Mouse (Mus musculus): ENCODE data around the gene Zfp386.
"Not testable (repeated sequence)": the region's sequence is repeated elsewhere in the genome, so short reads cannot be mapped to it uniquely, and the experiment has no call there.

Zfp386 gene

DNA sequence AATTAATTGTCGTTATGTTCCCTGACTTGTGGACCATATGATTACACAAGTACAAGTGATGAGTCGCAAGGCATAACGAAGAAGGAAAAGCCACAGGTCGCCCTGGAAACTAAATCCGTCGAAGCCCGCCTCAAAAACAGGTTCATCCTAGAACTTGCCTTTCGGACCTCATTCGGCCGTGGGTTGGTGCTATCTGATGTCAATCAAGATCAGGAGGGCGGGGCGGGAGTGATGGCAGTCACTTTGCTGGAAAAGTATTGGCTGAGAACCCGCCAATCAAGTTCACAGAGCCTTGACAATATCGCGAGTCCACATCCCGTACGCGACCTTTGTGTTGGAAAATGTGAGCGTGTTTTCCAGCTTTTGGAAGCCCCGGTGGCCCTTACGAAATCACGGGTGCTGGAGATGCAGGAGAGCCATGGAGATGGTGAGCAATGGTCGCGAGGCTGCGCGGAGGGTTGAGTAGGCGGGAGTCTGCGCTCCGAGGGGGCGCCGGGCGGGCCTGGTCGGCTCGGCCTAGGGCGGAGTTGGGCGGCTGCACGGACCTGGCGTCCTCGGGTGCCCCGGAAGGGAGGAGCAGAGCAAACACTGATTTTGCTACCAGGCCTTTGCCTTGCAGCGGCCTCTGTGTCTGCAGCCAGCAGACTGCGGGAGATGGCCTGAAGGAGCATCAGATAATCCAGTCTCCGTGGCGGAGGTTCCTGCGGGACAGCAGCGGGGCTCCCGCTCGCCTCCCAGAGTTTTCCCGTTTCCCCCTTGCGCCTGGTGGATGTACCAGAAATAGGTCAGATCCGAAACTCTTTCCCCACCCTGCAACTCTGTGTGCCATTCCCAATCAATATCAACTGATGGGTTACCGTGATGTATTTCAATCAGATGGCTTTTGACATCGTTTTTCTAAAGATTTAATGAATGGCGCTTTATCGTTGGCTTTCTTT is at the start of gene Zfp386:
TSS of gene Zfp386 (plus strand) at position 285 of the 938 bp plus-strand sequence.
- peak; percentile 97 to 100 for DNase-seq (ENCODE audit: inconsistent age in 2 of 2, low spot score in 1 of 2)

DNA sequence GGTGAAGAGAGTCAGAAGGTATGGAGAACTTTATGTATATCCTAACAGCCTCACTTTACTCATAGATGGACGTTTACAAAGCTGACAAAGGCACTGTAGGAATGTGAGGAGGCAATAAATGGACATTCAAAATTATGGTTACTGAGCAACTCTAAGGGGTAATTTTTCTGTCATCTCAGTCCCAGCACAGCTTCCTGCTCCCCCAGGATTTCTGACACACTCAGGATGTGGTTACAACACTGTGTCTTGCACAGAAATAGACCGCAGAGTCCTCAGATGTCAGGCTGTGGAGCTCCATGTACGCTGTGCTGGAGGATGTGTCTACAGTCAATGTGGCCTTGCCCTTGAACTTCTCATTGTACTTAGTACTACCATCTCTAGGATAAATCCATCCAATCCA is 47.7 kb upstream of the Zfp386 start:
- DNase-seq (ENCODE audit: inconsistent age in 2 of 2, low spot score in 1 of 2): not testable (repeated sequence)

DNA sequence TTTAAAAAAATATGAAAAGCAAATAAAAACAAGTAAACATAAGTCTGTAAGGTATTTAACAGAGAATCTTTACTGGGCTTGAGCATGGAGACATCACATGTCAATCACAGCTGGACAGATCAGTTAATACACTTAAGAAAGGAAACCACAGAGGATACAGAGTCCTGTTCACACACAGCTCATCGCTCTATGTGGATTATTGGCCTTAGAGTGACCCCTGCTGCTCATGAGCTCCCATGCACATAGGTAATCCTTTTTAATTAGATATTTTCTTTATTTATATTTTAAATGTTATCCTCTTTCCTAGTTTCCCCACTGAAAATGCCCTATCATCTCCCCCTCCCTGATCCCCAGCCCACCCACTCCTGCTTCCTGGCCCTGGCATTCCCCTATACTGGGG is 44.6 kb upstream of the Zfp386 start:
- not testable (repeated sequence) for DNase-seq (ENCODE audit: inconsistent age in 2 of 2, low spot score in 1 of 2)

DNA sequence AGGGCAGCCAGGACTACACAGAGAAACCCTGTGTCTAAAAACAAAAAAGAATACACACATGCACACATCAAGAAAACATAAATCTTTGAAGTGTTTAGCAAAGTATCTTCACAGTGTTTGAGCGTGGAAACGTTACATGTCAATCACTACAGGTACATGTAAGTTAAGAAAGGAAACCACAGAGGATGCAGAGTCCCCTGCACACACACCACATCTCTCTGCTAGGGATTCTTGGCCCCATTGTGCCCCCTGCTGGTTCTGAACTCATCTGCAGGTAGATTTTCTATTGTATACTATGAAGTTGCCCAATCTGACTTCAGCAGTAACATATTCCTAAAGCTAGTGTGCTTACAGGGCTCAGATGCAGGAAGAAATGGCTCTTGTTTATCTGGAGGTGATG is 36.7 kb upstream of the Zfp386 start:
- peak in 1 of 2 experiments; percentile 33 for DNase-seq (ENCODE audit: inconsistent age in 2 of 2, low spot score in 1 of 2)

DNA sequence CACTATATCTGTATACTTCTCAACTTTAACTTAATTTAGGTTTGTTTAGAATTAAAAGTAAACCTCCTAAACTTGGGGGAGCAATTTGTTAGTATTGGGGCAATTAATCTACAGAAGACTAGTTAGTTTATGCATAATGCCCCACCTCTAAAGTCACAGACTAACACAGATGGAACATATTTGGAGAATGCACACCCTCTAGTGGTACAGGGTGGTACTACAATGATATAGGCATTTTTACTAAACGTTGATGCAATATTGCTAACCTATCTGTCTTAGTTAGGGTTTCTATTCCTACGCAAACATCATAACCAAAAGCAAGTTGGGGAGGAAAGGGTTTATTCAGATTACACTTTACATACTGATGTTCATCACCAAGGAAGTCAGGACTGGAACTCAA is 19.4 kb upstream of the Zfp386 start:
- DNase-seq (ENCODE audit: inconsistent age in 2 of 2, low spot score in 1 of 2): peak in 1 of 2 experiments; percentile 55

DNA sequence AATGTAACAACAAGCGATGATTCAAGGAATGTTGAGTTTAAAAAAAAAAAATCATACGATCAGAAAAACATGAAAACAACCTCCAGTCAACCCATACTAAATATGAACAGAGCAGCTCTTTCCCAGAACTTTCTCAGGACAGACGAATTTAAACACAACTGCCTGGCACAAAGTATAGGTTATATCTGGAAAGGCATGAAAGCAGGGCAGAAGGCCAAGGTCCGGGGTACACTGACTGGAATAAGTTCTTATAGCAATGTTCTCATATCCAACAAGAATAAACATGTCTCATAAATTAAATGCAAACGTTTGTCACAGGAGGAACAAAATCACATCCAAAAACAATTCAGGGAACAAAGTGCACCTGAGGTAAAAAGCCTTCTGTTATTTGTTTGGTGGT is 12.2 kb upstream of the Zfp386 start:
- no peak for DNase-seq (ENCODE audit: inconsistent age in 2 of 2, low spot score in 1 of 2)

DNA sequence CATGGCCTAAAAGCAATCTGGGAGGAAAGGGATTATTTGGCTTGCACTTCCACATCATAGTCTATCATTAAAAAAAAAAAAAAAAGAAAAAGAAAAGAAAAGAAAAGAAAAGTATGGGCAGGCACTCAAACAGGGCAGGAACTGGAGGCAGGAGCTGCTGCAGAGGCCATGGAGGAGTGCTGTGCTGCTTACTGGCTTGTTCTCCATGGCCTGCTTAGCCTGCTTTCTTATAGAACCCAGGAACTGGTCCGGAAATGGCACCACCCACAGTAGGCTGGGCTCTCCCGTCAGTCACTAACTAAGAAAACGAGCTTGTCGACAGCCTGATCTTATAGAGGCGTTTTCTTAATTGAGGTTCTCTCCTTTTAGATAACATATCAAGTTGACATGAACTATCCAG is 2.7 kb upstream of the Zfp386 start:
- DNase-seq (ENCODE audit: inconsistent age in 2 of 2, low spot score in 1 of 2): peak in 1 of 2 experiments; percentile 11

DNA sequence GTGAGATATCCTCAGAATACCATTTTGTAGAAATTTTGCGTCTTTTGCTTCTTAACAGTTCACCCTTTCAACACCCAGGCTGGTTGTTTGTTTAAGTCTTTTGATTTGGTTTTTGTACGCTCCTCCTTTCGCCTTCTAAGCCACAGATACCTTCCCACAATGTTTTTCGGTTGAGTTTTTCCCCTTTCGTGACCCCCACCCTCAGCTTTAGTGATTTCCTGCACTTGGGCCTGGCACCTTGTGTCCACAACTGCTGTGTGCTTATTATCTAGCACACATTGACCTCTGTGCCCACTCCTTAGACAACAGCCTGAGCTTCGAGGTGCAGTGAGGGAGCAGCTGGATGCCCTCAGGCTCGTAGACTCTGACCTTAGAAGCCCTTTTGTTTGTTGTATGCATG is 1.2 kb downstream of the Zfp386 start:
- DNase-seq (ENCODE audit: inconsistent age in 2 of 2, low spot score in 1 of 2): peak in 1 of 2 experiments; percentile 40

DNA sequence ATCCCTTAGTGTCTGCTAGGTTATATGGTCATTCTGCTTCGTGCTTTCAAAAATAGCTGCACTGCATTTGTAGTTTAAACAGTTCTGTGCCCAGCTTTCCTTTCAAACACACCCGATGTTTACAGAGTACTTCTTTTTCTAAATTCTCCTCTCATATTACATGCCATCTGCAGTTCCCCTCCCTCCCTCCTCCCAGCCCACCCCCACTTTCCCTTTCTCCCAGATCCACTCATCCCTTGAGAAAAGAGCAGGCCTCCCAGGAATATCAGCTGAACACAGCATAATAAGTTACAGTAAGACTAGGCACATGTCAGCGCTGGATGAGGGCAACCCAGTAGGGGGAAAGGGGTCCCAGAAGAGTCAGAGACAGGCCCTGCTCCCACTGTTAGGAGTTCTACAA is 1.7 kb downstream of the Zfp386 start:
- DNase-seq (ENCODE audit: inconsistent age in 2 of 2, low spot score in 1 of 2): peak in 1 of 2 experiments; percentile 36

DNA sequence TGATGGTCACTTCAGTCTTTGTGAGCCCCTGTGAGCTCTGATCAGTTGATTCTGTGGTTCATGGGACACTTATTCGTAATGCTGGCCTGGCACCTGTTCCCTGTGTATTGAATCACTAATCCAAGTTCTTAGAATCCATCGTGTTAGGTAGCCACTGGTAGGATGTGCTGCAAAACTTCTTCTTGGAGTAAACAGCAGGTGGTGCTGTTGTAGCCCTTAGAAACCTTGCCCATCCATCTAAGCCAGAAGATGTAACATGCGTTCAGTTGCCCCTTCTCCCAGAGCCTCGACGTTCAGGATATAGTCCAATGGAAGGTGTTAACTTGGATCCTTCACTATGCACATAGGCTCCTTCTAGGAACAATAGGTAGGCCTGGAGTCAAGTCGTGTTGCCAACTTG is 2.2 kb downstream of the Zfp386 start:
- DNase-seq (ENCODE audit: inconsistent age in 2 of 2, low spot score in 1 of 2): peak in 1 of 2 experiments; percentile 47

DNA sequence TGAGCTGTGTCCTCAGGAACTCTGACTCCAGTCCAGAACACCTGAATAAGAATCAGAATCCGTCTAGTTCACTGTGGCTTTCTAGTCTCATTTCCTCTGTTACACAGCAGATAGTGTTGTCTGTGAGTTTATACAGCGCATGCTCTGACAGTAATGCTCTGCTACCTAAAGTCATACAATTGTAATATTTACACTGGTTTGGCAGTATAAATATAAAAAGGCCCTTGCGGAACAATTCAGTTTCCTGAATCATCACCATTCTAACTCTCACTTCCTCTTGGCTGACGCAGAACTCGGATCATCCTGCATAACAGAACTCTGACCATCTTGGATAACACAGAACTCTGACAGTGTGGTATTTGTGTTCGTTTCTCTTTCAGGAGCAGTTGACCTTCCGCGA is 6.8 kb downstream of the Zfp386 start:
- peak in 1 of 2 experiments; percentile 22 for DNase-seq (ENCODE audit: inconsistent age in 2 of 2, low spot score in 1 of 2)

DNA sequence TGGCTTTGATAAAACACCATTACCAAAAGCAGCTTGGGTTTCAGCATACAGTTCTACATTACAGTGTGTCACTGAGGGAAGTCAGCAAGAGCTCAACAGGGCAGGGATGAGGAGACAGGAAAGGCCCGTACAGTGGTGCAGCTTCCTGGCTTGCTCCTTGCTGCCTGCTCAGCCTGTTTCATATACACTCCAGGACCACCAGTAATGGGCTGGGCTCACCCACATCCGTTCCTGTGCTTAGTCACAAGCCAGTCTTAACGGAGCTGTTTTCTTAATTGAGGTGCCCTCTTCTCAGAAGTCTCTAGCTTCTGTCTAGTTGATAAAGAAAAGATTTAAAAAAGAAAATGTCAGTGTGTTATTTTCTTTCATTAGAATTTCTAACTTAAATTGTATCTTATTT is 8.6 kb downstream of the Zfp386 start:
- no peak for DNase-seq (ENCODE audit: inconsistent age in 2 of 2, low spot score in 1 of 2)

DNA sequence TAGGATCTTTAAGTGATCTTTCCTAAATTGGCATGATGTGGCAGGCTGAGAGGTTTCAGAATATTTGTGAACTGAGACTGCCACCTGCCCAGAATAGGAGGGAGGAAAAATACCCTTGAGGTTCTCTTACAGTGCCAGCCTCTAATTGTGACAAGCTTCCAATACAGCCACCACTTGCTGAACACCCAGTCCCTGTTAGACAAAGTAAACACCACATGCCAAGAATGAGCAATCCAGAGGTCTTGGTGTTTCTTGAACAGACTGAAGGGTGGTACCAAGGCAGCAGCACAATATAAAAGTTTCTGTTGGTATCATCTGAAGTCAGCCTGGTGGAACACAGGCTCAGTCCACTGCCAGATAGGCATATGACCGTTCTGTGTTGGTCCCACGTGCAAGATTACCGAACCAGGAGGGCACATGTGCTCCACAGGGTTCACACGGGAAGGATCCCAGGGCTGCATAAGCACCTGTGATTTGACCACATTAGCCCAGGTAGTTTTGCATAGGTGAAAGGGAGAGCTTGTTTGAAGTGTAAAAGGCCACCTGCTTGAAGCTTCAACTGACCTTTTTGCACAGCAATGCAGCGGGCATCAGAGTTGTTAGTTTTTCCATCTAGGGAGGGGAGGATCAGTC is 14.2 kb downstream of the Zfp386 start:
- no peak for DNase-seq (ENCODE audit: inconsistent age in 2 of 2, low spot score in 1 of 2)

DNA sequence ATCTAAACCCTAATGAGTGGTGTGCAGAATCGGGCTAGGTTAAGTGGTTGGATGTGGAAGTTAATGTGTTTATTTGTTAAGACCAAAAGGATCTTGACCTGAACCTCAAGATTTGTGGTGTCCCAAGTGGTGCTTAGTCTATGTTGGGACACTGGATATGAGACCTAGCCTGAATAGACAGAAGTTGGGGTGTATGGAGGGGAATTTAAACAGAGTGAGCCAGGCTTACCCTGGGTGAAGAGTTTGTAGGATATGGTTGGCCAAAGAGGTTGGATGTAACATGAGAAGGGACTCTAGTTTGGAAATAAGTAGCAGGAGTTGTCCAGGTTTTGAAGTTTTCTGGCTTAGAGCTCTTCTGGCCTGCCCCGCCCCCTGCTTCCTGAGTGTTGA is 14.7 kb downstream of the Zfp386 start:
- no peak for DNase-seq (ENCODE audit: inconsistent age in 2 of 2, low spot score in 1 of 2)

DNA sequence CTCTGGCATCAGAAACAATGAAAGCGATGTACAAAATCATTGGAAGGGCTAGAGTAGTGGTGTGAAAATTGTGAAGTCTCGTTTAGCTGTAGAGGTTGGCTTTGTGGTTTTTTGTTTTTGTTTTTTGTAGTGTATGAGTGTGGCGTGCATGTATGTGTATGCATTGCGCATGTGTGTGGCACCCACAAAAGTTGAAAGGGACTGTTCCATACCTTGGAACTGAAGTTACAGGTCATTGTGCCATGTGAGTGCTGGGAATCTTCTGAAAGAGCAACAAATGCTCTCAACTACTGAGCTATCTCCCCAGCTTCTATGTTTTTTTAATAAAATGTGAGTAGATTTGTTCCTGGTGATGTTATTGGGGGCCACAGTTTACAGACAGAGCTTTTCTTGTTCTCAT is 15.5 kb downstream of the Zfp386 start:
- no peak for DNase-seq (ENCODE audit: inconsistent age in 2 of 2, low spot score in 1 of 2)

DNA sequence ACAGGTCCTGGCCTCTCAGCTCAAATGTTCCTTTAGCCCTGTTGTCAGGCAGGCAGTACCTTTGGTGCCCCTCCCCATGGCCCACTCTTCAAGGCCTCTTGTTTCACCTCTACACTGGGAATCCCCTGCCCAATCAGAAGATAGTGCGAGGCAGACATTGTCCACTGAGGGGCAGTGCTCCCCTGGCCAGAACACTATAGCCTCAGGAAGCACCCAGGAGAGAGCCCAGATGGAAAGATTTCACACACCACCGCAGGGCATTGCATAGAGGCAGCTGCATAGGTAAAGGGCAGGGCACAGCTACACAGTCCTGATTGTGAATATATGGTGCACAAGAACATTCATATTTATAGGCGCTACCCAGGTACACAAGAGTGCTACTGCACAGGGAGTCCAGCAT is 23.5 kb downstream of the Zfp386 start:
- peak; percentile 21 to 65 for DNase-seq (ENCODE audit: inconsistent age in 2 of 2, low spot score in 1 of 2)

DNA sequence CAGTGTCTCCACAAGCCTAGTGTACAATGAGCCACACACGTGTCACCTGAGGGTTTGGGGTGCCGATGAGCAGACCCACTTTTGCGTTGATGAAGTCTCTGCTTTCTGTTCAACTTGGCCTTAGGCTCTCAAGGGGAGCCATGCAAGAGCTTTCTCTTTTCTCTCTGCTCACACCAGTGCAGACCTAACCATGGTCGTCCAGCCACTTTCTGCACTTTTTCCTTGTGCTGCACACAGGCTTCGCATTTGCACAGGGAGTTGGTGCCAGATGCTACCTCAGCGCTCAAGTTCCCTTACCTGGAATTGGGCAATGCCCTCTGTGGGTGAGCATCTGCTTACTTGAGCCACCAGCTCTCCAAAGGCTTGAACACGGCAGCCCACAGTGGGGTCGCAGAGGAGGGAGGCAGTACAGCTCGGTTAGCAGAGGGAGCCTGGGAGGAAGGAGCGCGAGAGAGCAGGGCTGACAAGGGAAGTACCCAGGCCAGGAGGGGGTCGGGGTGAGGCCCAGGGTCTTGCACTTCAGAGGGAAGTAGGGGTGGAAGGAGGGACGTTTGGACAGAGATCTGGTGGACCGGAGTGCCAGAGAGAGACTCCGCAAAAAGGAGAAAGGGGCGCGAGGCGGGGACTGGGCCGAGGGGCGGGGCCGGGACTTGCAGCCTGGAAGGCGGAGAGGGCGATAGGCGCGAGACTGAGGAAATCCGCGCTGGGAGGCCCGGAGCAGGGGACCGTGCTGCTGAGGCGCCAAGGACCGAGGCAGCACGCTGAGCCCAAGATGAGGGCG is 29.7 kb downstream of the Zfp386 start, which contains the start of gene Vipr2:
TSS of gene Vipr2 (plus strand) at position 653 of the 781 bp plus-strand sequence.
- peak; percentile 34 to 71 for DNase-seq (ENCODE audit: inconsistent age in 2 of 2, low spot score in 1 of 2)

DNA sequence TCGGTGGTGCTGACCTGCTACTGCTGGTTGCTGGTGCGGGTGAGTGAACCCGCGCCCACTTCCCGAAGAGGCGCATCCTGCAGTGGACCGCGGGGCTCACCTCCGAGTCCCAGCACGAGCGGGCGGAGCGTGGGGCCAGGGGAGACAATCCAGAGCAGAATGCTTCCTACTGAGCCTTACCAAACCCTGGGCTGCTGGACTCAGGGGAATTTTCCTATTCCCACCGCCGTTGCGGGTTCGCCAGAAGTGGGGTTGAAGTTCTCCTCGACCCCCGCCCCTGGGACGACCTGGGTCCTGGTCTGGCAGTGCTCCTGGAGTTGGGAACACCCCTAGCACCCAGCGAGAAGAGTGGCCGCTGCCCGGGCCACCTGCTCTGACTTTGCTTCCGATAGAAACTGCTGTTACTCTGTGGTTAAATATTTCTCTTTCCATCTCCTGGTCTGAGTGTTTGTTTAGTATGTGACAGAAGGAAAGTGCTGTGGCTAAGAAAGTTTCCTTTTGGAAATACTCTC is 30.4 kb downstream of the Zfp386 start:
- no peak for DNase-seq (ENCODE audit: inconsistent age in 2 of 2, low spot score in 1 of 2)

DNA sequence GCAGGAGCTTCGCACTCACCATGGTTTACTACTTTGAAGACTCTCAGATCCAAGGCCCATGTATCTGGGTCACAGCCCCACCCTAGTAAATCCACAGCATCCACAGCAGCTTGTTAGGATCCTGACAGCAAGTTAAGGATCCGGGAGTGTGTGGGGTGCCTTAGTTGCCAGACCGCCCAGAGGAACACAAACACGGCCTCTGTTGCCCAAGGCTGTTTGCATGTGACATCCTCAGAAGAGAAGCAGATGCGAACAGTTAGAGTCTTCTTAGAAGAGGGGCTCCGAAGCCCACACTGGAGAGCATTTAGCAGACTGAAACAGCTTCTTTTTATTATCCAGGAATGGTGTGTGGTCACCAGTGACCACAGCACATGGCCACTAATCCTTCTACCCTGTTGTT is 35.6 kb downstream of the Zfp386 start:
- no peak for DNase-seq (ENCODE audit: inconsistent age in 2 of 2, low spot score in 1 of 2)

DNA sequence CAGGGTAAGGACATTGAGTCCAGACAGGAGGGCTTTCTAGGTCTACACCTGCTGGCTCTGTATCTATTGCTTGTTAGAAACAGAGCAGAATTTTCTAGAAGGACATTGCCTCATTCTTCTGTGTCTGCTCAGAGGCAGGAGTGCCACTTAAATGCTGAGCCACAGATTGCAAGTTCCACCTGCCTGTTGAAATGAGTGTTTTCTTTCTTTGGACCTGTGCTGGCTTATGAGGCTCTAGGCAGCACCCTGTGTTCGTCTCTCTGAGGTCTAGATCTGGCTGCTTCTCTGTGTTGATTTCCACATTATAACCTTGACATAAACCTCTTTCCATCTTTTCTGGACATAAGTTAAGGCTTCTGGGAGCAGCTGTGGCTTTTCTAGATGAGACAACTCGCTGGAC is 36.8 kb downstream of the Zfp386 start:
- DNase-seq (ENCODE audit: inconsistent age in 2 of 2, low spot score in 1 of 2): no peak

DNA sequence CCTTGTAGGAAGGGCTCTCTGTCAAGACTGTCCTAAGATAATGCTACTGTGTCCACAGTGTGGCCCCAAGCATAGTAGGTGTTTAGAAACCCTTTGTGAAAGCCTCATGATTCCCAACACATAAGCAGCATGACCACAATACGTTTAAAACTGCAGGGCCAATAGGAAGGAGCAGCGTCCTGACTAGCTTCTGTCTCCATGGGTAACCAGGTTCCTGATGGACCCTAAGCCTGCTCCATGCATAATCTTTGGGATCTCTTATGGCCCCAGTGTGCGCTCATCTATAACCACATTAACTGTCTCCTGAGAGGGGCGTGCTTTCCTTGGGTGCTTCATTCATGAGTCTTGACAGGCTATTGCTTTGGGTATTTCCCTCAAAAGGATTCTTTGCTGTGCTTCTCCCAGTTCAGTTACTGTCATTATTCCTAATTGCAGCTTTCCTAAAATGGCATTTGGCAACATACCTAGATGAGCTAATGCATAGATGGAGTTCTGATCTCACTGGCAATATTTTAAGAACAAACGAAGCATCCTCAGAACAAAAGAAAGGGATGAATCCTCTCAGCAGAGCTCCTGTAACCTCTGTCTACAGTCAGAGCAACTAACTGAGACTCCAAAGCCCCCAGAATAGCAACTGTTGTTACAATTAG is 39.6 kb downstream of the Zfp386 start:
- DNase-seq (ENCODE audit: inconsistent age in 2 of 2, low spot score in 1 of 2): no peak

Data from adrenal gland, adult (tissue).